Comparison of ENCODE assay signal across 8 mouse cellular contexts in the genomic region with DNA sequence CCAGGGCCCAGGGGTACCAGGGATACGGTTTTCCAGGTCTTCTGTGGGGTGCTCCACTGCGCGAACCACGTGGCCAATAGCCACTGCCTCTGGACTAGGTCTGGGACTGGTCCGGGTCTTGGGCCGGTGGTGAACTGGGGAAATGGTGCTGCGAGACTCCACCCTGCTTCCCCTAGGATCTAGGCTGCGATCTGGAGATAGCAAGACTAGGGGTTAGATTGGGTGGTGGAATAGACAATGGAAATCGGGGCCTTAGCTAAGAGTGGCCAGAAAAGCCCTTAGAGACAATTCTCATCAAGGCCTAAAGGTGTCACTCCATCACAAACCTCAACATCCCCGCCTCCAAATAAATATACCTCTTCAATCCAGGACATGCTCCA. TPM values are rescaled to one million over a fixed set of nuclear protein-coding genes. Genes with fewer than 3 reads are reported as not detected.
DNase-seq lines count a peak whose midpoint lies in the region; ATAC-seq and TF ChIP-seq lines count a peak whose summit lies in the region.

No protein-coding gene starts in this region.

- intact Hi-C loops in gastrocnemius, adult 2 months (cut with DNase I), result no loop called here
- intact Hi-C loops in gastrocnemius, postnatal 14 days (cut with DNase I; ENCODE audit: low total_unique reads), result no loop called here

- peak overlapping the region; percentile 37 for H3K4me3 ChIP-seq in gastrocnemius, adult 2 months
- H3K4me3 ChIP-seq in ES-Bruce4 (ENCODE audit: low read depth, low read length), result peak overlapping the region; percentile 74
- H3K4me3 ChIP-seq in hindbrain, embryonic 11.5 days (ENCODE audit: low read depth, low read length), result no peak overlapping the region
- H3K4me3 ChIP-seq in midbrain, embryonic 11.5 days (ENCODE audit: low read depth, low read length), result no peak overlapping the region

- peak overlapping the region; percentile 87 for H3K9ac ChIP-seq in ES-Bruce4 (ENCODE audit: low read depth, poor library complexity, severe bottlenecking)
- H3K9ac ChIP-seq in hindbrain, embryonic 11.5 days (ENCODE audit: low read depth, low read length), result no peak overlapping the region
- no peak overlapping the region for H3K9ac ChIP-seq in midbrain, embryonic 11.5 days (ENCODE audit: low read length)

- DNase-seq in gastrocnemius, adult 2 months, result no peak
- DNase-seq in gastrocnemius, postnatal 14 days, result no peak
- no peak for DNase-seq in hindbrain, embryonic 11.5 days (ENCODE audit: low spot score)
- DNase-seq in midbrain, embryonic 11.5 days (ENCODE audit: low spot score, missing footprints), result no peak
- no peak for DNase-seq in urinary bladder, postnatal 4 days (ENCODE audit: low spot score in 2 of 2)
- no peak for DNase-seq in Muller cell, postnatal 12 days (ENCODE audit: inconsistent ontology term)
- DNase-seq in cerebellum, postnatal 14 days, result no peak

- TF ChIP-seq EP300 in ES-Bruce4 (IDR thresholded peaks at IDR 0.05; ENCODE audit: insufficient read depth, low read depth, low read length), result no peak

- H3K4me1 ChIP-seq in ES-Bruce4 (ENCODE audit: control insufficient read depth, insufficient read depth, low read length), result no peaks in the 10 kb centered on the region
- H3K4me1 ChIP-seq in hindbrain, embryonic 11.5 days (replicated peaks; ENCODE audit: control insufficient read depth, insufficient read depth, low read length), result no peaks in the 10 kb centered on the region
- H3K4me1 ChIP-seq in midbrain, embryonic 11.5 days (ENCODE audit: control insufficient read depth, insufficient read depth, low read length), result no peaks in the 10 kb centered on the region

- 38% methylated on average over 10 of the region's 10 CpGs for WGBS in hindbrain, embryonic 11.5 days
- WGBS in midbrain, embryonic 11.5 days, result 39% methylated on average over 10 of the region's 10 CpGs

- H3K9me3 ChIP-seq in ES-Bruce4 (replicated peaks; ENCODE audit: control insufficient read depth, insufficient read depth, low read length, poor library complexity, severe bottlenecking), result no peaks in the 10 kb centered on the region
- no peaks in the 10 kb centered on the region for H3K9me3 ChIP-seq in hindbrain, embryonic 11.5 days (ENCODE audit: control insufficient read depth, low read length)
- no peaks in the 10 kb centered on the region for H3K9me3 ChIP-seq in midbrain, embryonic 11.5 days (ENCODE audit: control insufficient read depth, low read length)

- no peak for ATAC-seq in hindbrain, embryonic 11.5 days (ENCODE audit: low FRiP score)
- ATAC-seq in midbrain, embryonic 11.5 days (ENCODE audit: low FRiP score), result no peak

- H3K27me3 ChIP-seq in ES-Bruce4 (ENCODE audit: control insufficient read depth, insufficient read depth, low read length, poor library complexity, severe bottlenecking), result no peaks in the 10 kb centered on the region
- H3K27me3 ChIP-seq in hindbrain, embryonic 11.5 days (ENCODE audit: control insufficient read depth, insufficient read depth, low read length), result no peaks in the 10 kb centered on the region
- H3K27me3 ChIP-seq in midbrain, embryonic 11.5 days (ENCODE audit: control insufficient read depth, insufficient read depth, low read length), result no peaks in the 10 kb centered on the region

- no peaks in the 10 kb centered on the region for H3K36me3 ChIP-seq in ES-Bruce4 (ENCODE audit: control insufficient read depth, insufficient read depth, low read length, poor library complexity, severe bottlenecking)
- H3K36me3 ChIP-seq in hindbrain, embryonic 11.5 days (ENCODE audit: control insufficient read depth, insufficient read depth, low read length), result no peaks in the 10 kb centered on the region
- H3K36me3 ChIP-seq in midbrain, embryonic 11.5 days (ENCODE audit: control insufficient read depth, insufficient read depth, low read length), result no peaks in the 10 kb centered on the region

- no peak for TF ChIP-seq POLR2A in ES-Bruce4 (IDR thresholded peaks at IDR 0.05; ENCODE audit: insufficient read depth, low read length)

- no peak for TF ChIP-seq CTCF in gastrocnemius, adult 2 months (IDR thresholded peaks at IDR 0.05)
- no peak for TF ChIP-seq CTCF in ES-Bruce4 (IDR thresholded peaks at IDR 0.05; ENCODE audit: low read depth, low read length)

- H3K27ac ChIP-seq in gastrocnemius, adult 2 months, result peak overlapping the region; percentile 88; the same call in 1 of the 2 replicates
- peak overlapping the region; percentile 85 for H3K27ac ChIP-seq in ES-Bruce4 (ENCODE audit: insufficient read depth, low read length)
- H3K27ac ChIP-seq in hindbrain, embryonic 11.5 days (ENCODE audit: low read depth, low read length), result no peak overlapping the region
- H3K27ac ChIP-seq in midbrain, embryonic 11.5 days (ENCODE audit: low read depth, low read length), result no peak overlapping the region

- peak overlapping the region; percentile 11 for H3K4me2 ChIP-seq in hindbrain, embryonic 11.5 days (replicated peaks; ENCODE audit: low read depth, low read length)
- peak overlapping the region; percentile 22 for H3K4me2 ChIP-seq in midbrain, embryonic 11.5 days

RNA-seq across cellular contexts. Expression of a gene that starts 3.8 kb away (rescaled TPM):
- 10 to 100 TPM; 23.8 to 42.7 TPM for total RNA-seq in gastrocnemius, adult 2 months (2021)
- 10 to 100 TPM; 40.3 to 50.8 TPM for total RNA-seq in gastrocnemius, postnatal 14 days (2021)
- 239 and 246 TPM in 2 replicates for polyA plus RNA-seq in ES-Bruce4 (2011; ENCODE audit: insufficient read depth, insufficient read length, low read depth, missing spikeins)
- polyA plus RNA-seq in hindbrain, embryonic 11.5 days (2014; fragmentation: Nextera tagmentation; extraction: Ambion mirVana), result 45.7 and 49.3 TPM in 2 replicates
- polyA plus RNA-seq in midbrain, embryonic 11.5 days (2014; fragmentation: Nextera tagmentation; extraction: Ambion mirVana), result 36.3 and 36.9 TPM in 2 replicates

RNA-seq across cellular contexts. Expression of a gene that starts 6.1 kb away (rescaled TPM):
- total RNA-seq in gastrocnemius, adult 2 months (2021), result 10 to 100 TPM; 21.0 to 31.0 TPM
- total RNA-seq in gastrocnemius, postnatal 14 days (2021), result 1 to 10 TPM; 4.4 to 6.4 TPM
- not detected in 2 replicates for polyA plus RNA-seq in ES-Bruce4 (2011; ENCODE audit: insufficient read depth, insufficient read length, low read depth, missing spikeins)
- 0.07 and 0.25 TPM in 2 replicates for polyA plus RNA-seq in hindbrain, embryonic 11.5 days (2014; fragmentation: Nextera tagmentation; extraction: Ambion mirVana)
- not detected in 2 replicates for polyA plus RNA-seq in midbrain, embryonic 11.5 days (2014; fragmentation: Nextera tagmentation; extraction: Ambion mirVana)

RNA-seq across cellular contexts. Expression of a gene that starts 17.9 kb away (rescaled TPM):
- 10 to 100 TPM; 23.6 to 26.6 TPM for total RNA-seq in gastrocnemius, adult 2 months (2021)
- 10 to 100 TPM; 10.3 to 18.7 TPM for total RNA-seq in gastrocnemius, postnatal 14 days (2021)
- polyA plus RNA-seq in ES-Bruce4 (2011; ENCODE audit: insufficient read depth, insufficient read length, low read depth, missing spikeins), result 5.8 and 6.1 TPM in 2 replicates
- 1.9 and 2.5 TPM in 2 replicates for polyA plus RNA-seq in hindbrain, embryonic 11.5 days (2014; fragmentation: Nextera tagmentation; extraction: Ambion mirVana)
- polyA plus RNA-seq in midbrain, embryonic 11.5 days (2014; fragmentation: Nextera tagmentation; extraction: Ambion mirVana), result 1.1 and 2.2 TPM in 2 replicates

RNA-seq across cellular contexts. Expression of a gene that starts 21.9 kb away (rescaled TPM):
- 10 to 100 TPM; 12.5 to 15.3 TPM for total RNA-seq in gastrocnemius, adult 2 months (2021)
- total RNA-seq in gastrocnemius, postnatal 14 days (2021), result 10 to 100 TPM; 15.9 to 16.4 TPM
- 14.7 and 17.1 TPM in 2 replicates for polyA plus RNA-seq in ES-Bruce4 (2011; ENCODE audit: insufficient read depth, insufficient read length, low read depth, missing spikeins)
- polyA plus RNA-seq in hindbrain, embryonic 11.5 days (2014; fragmentation: Nextera tagmentation; extraction: Ambion mirVana), result 35.6 and 47.7 TPM in 2 replicates
- polyA plus RNA-seq in midbrain, embryonic 11.5 days (2014; fragmentation: Nextera tagmentation; extraction: Ambion mirVana), result 42.8 and 44.4 TPM in 2 replicates

RNA-seq across cellular contexts. Expression of a gene that starts 36.7 kb away (rescaled TPM):
- total RNA-seq in gastrocnemius, adult 2 months (2021), result 1 to 10 TPM in 1 of 2 experiments, under 1 TPM in 1; 0.56 to 1.2 TPM
- 1 to 10 TPM in 1 of 2 experiments, under 1 TPM in 1; 0.86 to 1.4 TPM for total RNA-seq in gastrocnemius, postnatal 14 days (2021)
- 5.3 and 5.9 TPM in 2 replicates for polyA plus RNA-seq in ES-Bruce4 (2011; ENCODE audit: insufficient read depth, insufficient read length, low read depth, missing spikeins)
- polyA plus RNA-seq in hindbrain, embryonic 11.5 days (2014; fragmentation: Nextera tagmentation; extraction: Ambion mirVana), result 13.9 and 14.5 TPM in 2 replicates
- polyA plus RNA-seq in midbrain, embryonic 11.5 days (2014; fragmentation: Nextera tagmentation; extraction: Ambion mirVana), result 10.3 and 10.9 TPM in 2 replicates

Comparison
In these comparisons a context has a peak if more than half of its experiments do, and no peak if none do; other contexts are left out.
1. H3K27ac ChIP-seq: peak in gastrocnemius, adult 2 months (single experiment) and ES-Bruce4 (single experiment); none in hindbrain, embryonic 11.5 days (single experiment) and midbrain, embryonic 11.5 days (single experiment).
2. H3K4me3 ChIP-seq: peak in gastrocnemius, adult 2 months (single experiment) and ES-Bruce4 (single experiment); none in hindbrain, embryonic 11.5 days (single experiment) and midbrain, embryonic 11.5 days (single experiment).